Mouse (Mus musculus): ENCODE data around the gene Ttc1. TPM values are rescaled to one million over a fixed set of nuclear protein-coding genes. Genes with fewer than 3 reads are reported as not detected.

Gene Ttc1
- total and polyA plus RNA-seq, 3 experiments, result 74.8 to 138 (median 100) TPM

GRCm38 (mm10) chr11:43712178-43712577 lies 35.6 kb downstream of the Ttc1 start:
- Histone ChIP-seq H3K36me3 (replicated peaks in 1 of 2; ENCODE audit: control insufficient read depth in 1 of 2, insufficient read depth in 1 of 2, low read length in 1 of 2) (peaks cover 6 to 68% of the 10 kb centered on the region in 2 experiments), H3K4me2 (ENCODE audit: insufficient read depth, low read depth, poor library complexity, severe bottlenecking) (no peak overlapping the region)

GRCm38 (mm10) chr11:43708409-43708808 lies 39.4 kb downstream of the Ttc1 start:
- Histone ChIP-seq H3K36me3 (replicated peaks in 1 of 2; ENCODE audit: control insufficient read depth in 1 of 2, insufficient read depth in 1 of 2, low read length in 1 of 2) (peaks cover 21 to 72% of the 10 kb centered on the region in 2 experiments), H3K27me3 (replicated peaks) (no peaks in the 10 kb centered on the region), H3K9me3 (replicated peaks; ENCODE audit: low read length) (no peaks in the 10 kb centered on the region), H3K4me2 (ENCODE audit: insufficient read depth, low read depth, poor library complexity, severe bottlenecking) (no peak overlapping the region), H3K4me1 (ENCODE audit: control insufficient read depth in 1 of 2, insufficient read depth in 2 of 2) (peaks cover 0 to 4% of the 10 kb centered on the region in 2 experiments; a peak in 1 of 4 replicates), H3K79me2 (replicated peaks; ENCODE audit: control insufficient read depth, extremely low read depth, insufficient read depth, poor library complexity, severe bottlenecking) (no peaks in the 10 kb centered on the region; the same call in 1 of the 2 replicates), H3K4me3 (replicated peaks in 1 of 3; ENCODE audit: low read depth in 2 of 3, low read length in 2 of 3, poor library complexity in 1 of 3) (no peak overlapping the region), H3K9ac (ENCODE audit: insufficient read depth, low read depth) (no peak overlapping the region), H3K27ac (ENCODE audit: insufficient read depth, low read depth) (no peak overlapping the region)
- in situ Hi-C loops (cut with MboI; ENCODE audit: low pct_ligation_motif_present, low pct_unique_long_range_greater_than_20kb, low sequenced_read_pairs) (no loop called here), dilution Hi-C loops (cut with MboI; ENCODE audit: extremely low pct_ligation_motif_present, extremely low pct_unique_long_range_greater_than_20kb, low sequenced_read_pairs) (no loop called here)
- DNase-seq (ENCODE audit: extremely low read depth), result no peak
- TF ChIP-seq JUND (conservative IDR thresholded peaks at IDR 0.05; ENCODE audit: low read depth, low read length), result no peak
- no peak for TF ChIP-seq MYC (IDR thresholded peaks at IDR 0.05; ENCODE audit: low read depth, low read length)
- no peak for TF ChIP-seq IRF4 (IDR thresholded peaks at IDR 0.05; ENCODE audit: low read depth, low read length)
- no peak for TF ChIP-seq MAFK (IDR thresholded peaks at IDR 0.05; ENCODE audit: insufficient replicate concordance, low read length)
- no peak for TF ChIP-seq UBTF (IDR thresholded peaks at IDR 0.05; ENCODE audit: low read depth, low read length)
- TF ChIP-seq CHD2 (IDR thresholded peaks at IDR 0.05; ENCODE audit: low read length), result no peak
- no peak for TF ChIP-seq MXI1 (IDR thresholded peaks at IDR 0.05; ENCODE audit: low read depth, low read length)
- no peak for TF ChIP-seq ZKSCAN1 (IDR thresholded peaks at IDR 0.05; ENCODE audit: borderline replicate concordance, low read depth, low read length)
- no peak for TF ChIP-seq CHD1 (IDR thresholded peaks at IDR 0.05; ENCODE audit: low read depth, low read length)
- TF ChIP-seq MAX (IDR thresholded peaks at IDR 0.05; ENCODE audit: low read length), result no peak

More at GRCm38 (mm10) chr11:43712178-43712577, 35.6 kb downstream of the Ttc1 start:
- H3K4me1 ChIP-seq (ENCODE audit: control insufficient read depth in 1 of 2, insufficient read depth in 2 of 2), result peaks cover 0 to 8% of the 10 kb centered on the region in 2 experiments; a peak in 1 of 4 replicates
- DNase-seq (ENCODE audit: extremely low read depth), result no peak
- no peak overlapping the region for H3K9ac ChIP-seq (ENCODE audit: insufficient read depth, low read depth)
- no peaks in the 10 kb centered on the region for H3K27me3 ChIP-seq (replicated peaks)
- H3K4me3 ChIP-seq (replicated peaks in 1 of 3; ENCODE audit: low read depth in 2 of 3, low read length in 2 of 3, poor library complexity in 1 of 3), result no peak overlapping the region
- H3K79me2 ChIP-seq (replicated peaks; ENCODE audit: control insufficient read depth, extremely low read depth, insufficient read depth, poor library complexity, severe bottlenecking), result no peaks in the 10 kb centered on the region
- dilution Hi-C loops (cut with MboI; ENCODE audit: extremely low pct_ligation_motif_present, extremely low pct_unique_long_range_greater_than_20kb, low sequenced_read_pairs) (no loop called here), in situ Hi-C loops (cut with MboI; ENCODE audit: low pct_ligation_motif_present, low pct_unique_long_range_greater_than_20kb, low sequenced_read_pairs) (no loop called here)
- H3K27ac ChIP-seq (ENCODE audit: insufficient read depth, low read depth), result no peak overlapping the region
- no peaks in the 10 kb centered on the region for H3K9me3 ChIP-seq (replicated peaks; ENCODE audit: low read length)
- TF ChIP-seq HCFC1 (IDR thresholded peaks at IDR 0.05; ENCODE audit: low read depth, low read length), result no peak
- TF ChIP-seq UBTF (IDR thresholded peaks at IDR 0.05; ENCODE audit: low read depth, low read length), result no peak
- no peak for TF ChIP-seq E2F4 (IDR thresholded peaks at IDR 0.05; ENCODE audit: insufficient replicate concordance, low read depth, low read length)
- no peak for TF ChIP-seq ELF1 (IDR thresholded peaks at IDR 0.05; ENCODE audit: low read depth, low read length)
- no peak for TF ChIP-seq NRF1 (IDR thresholded peaks at IDR 0.05; ENCODE audit: low read depth, low read length)
